Mouse (Mus musculus) skeletal muscle tissue, adult 2 months (tissue): Measurements from ENCODE around the gene Prlh.

Source experiments
- DNase-seq: peaks from one replicate; pipeline ENCODE4 v3.0.0-alpha.2; 2012; ENCODE audit warnings: low read depth, low spot score

The Prlh gene

GRCm38 (mm10) chr1:90952808-90953207 lies at the start of gene Prlh:
TSS of gene Prlh (plus strand) at chr1:90953108.
- DNase-seq = no peak

DNA sequence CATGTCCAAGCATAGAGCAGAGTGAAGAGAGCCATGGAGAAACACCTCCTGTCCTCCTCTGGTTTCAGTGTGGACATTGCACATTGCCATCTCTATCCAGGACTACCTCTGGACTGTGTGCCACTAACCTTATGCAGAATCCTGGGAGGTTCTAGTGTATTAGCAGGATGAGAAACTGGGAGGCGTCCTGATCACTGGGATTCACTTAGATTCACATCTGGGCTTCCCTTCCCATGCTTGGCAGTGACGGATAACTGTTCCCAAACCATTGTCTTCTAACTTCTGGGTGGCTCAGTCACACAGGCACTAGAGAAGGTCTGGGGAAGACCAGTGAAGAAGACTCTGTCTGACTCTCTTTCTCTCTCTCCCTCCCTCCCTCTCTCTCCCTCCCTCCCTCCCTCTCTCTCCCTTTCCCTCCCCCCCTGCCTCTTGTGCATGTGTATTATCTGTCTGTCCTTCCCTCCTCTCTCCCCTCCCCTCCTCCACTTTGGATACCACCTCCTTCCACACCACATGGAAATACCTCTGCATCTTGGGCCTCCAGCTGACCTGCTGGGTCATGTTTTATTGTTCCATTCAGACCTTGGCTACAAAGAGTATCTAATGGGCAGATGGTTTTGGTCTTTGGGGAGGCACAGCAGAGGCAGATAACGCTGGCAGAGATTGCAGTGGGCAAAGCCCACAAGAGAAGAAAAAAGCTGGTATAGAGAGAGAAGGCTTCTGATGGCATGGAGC lies 49.5 kb upstream of the Prlh start:
- no peak for DNase-seq

GRCm38 (mm10) chr1:90903971-90904458 lies 48.9 kb upstream of the Prlh start:
- DNase-seq = no peak

GRCm38 (mm10) chr1:90904729-90905404 lies 48.0 kb upstream of the Prlh start:
- DNase-seq = no peak

- no peak for DNase-seq
These were observed 46.6 kb upstream of the Prlh start for GRCm38 (mm10) chr1:90906357-90906756.

GRCm38 (mm10) chr1:90909161-90909560 lies 43.7 kb upstream of the Prlh start:
- no peak for DNase-seq

- no peak for DNase-seq
These were observed 43.2 kb upstream of the Prlh start for GRCm38 (mm10) chr1:90909631-90910152.

DNA sequence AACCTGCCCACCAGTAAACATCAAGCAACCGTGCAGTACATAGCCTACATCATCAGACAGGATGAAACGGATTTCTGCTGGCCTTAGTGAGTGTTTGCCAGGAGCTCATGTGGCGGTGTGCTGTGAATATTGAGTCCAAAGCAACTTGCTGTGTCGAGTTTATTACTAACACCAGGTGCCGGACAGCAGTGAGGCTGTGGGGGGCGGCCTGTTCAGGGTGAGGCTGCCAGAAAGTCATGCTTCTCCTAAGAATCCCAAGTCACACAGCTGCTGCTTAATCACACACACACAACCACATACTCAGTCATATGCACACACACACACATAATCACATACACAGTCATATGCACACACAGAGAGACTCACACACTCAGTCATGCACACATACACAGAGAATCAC lies 39.7 kb upstream of the Prlh start:
- DNase-seq = no peak

GRCm38 (mm10) chr1:90914948-90915569 lies 37.8 kb upstream of the Prlh start, which contains the start of gene Mlph:
TSS of gene Mlph (plus strand) at chr1:90915085.
- DNase-seq = no peak

DNA sequence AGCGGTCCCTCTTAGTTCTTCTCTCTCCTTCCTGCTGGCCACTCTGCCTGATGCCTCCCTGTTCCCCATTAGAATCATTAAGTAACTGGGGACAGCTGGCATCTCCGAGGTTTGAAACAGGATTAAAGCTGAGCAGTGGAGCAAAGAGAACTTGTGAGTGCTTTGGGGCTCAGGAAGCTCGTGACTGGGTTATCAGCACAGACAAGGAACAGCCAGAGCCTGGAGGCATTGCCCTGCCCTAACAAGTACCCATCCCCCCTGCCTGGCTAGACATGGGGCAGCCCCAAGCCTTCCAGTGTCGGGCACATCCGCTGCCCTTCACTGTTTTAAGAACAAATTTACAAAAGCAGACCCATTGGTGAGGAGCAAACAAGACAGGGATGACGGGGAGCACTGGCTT lies 35.4 kb upstream of the Prlh start:
- no peak for DNase-seq

GRCm38 (mm10) chr1:90921687-90922086 lies 31.2 kb upstream of the Prlh start:
- DNase-seq = no peak

- DNase-seq = peak; percentile 36
These were observed 26.9 kb upstream of the Prlh start for GRCm38 (mm10) chr1:90926030-90926429.

GRCm38 (mm10) chr1:90927308-90927707 lies 25.6 kb upstream of the Prlh start:
- no peak for DNase-seq

DNA sequence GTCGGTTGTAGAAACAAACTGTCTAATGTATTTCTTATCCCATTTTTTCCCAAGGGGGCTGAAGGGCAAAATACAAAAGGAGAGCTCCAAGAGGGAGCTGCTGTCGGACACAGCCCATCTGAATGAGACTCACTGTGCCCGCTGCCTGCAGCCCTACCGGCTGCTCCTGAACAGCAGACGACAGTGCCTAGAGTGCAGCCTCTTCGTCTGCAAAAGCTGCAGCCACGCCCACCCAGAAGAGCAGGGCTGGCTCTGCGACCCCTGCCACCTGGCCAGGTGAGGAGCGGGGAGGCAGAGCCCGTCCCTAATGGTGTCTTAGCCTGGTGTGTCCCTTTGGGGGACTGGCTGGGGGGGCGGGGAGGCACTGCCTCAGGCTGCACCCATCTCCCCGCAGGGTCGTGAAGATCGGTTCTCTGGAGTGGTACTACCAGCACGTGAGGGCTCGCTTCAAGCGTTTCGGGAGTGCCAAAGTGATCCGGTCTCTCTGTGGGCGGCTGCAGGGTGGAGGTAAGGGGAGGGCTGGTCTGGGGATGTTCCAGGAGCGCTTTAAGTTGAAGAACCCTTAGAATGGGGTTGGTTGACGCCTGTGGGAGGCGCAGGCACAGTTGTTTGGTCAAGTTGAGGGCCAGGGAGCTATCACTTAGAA lies 24.9 kb upstream of the Prlh start:
- no peak for DNase-seq

DNA sequence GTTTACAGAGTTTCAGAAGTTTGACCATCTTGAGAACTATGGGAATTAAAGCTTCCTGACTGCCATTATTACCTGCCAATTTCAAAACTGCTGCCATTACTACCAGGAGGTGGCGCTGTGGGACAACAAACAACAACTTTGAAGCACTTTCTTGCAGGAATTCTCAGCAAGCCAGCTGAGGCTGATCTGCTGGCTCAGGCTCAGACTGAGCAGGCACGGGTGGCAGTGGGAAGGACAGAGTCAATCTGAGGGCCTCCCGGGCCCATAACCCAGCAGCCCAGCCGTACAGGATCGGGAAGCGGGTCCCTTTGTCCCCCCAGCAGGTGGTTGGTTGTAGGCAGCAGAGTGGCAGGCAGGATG lies 24.4 kb upstream of the Prlh start:
- DNase-seq = peak; percentile 81

DNA sequence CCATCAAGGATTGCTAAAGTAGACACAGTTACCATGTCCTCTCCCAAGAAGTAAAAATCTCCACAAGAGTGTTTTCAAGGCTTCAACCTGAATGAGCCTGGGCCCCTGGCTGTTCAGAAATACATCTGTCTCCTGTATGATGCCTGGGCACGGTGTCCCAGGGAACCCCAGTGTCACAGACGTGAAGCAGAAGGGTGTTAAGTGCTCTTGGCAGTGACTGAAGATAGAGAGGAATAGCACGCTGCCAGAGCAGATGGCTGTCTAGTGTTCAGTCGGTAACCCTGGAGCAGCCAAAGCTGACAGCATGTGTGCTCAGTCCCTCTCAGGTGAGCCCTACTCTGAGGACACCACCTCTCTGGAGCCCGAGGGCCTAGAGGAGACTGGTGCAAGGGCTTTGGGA lies 19.9 kb upstream of the Prlh start:
- no peak for DNase-seq

DNA sequence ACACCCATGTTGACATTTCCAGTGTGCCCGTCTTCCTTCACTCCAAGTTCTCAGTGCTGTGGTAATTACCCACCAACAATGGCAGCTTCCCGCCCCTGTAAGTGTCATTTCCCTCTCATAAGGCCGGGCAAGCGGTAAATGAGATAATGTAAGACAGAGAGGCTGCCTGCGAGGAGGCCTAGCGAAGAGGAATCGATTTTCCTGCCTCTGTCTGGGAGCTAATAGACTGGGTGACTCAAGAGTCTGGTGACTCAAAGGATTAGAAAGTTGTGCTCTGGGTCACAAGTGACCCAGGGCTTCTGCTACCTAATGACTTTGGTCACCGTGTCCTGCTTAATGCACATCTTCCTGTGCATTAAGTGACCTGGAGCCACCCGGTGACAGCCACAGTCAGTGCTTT lies 15.9 kb upstream of the Prlh start:
- DNase-seq = no peak

- no peak for DNase-seq
These were observed 12.9 kb upstream of the Prlh start for GRCm38 (mm10) chr1:90939980-90940379.

- no peak for DNase-seq
These were observed 7.7 kb upstream of the Prlh start for GRCm38 (mm10) chr1:90945171-90945570.

- DNase-seq = no peak
These were observed 5.7 kb upstream of the Prlh start for GRCm38 (mm10) chr1:90947252-90947651.

DNA sequence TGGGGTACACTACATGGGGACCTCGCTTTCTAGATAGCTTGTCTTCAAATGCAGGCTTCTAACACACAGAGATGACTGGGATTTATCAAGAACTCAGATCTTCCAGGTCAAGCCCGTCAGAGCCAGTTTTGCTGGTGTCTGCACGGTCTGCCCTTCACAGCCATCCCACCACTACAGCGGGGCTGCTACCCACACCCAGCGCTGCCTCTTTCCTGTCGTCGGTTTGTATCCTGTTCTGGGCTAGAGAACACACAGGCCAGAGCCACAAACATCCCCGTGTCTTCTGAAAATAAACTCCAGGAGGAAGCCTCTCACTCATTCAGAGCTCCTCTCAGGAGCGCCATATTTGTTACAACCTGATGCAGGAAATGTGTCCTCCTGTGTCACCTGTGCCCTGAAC lies 3.6 kb upstream of the Prlh start:
- no peak for DNase-seq

DNA sequence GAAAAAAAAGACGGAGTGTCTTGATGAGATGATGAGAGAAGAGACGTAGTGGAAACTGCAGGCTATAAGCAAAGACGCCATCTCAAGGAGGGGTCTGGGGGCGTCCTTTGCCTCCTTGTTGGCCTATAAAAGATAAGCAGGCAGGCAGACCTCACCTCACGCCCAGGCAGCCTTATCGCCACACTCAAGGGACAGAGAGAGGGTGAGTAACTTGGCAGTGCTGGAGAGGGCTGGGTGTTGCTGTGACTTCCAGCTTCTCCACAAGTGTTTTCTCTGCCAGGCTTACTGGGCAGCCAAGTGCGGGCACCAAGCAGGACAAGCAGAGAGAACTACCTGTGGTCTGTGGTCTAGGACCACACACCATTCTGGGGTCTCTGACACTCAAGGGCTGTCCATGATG lies 1.2 kb upstream of the Prlh start:
- no peak for DNase-seq
